Mouse (Mus musculus) embryo, embryonic 11.5 days (tissue): ENCODE measurements around the gene Galnt2.

Experiments used
- DNase-seq: peaks from one replicate; pipeline ENCODE4 v3.0.0-alpha.2; 2012; ENCODE audit warnings: low read depth, low spot score

Galnt2 gene

GRCm38 (mm10) chr8:124231176-124231484 is at the start of gene Galnt2:
Gene Galnt2 (plus strand): TSS chr8:124231391.
- DNase-seq: peak; percentile 72

- no peak for DNase-seq
Measured at GRCm38 (mm10) chr8:124181751-124182150, 49.4 kb upstream of the Galnt2 start.

- DNase-seq: no peak
Measured at GRCm38 (mm10) chr8:124182224-124182623, 49.0 kb upstream of the Galnt2 start.

- DNase-seq: no peak
Measured at GRCm38 (mm10) chr8:124184078-124184477, 47.1 kb upstream of the Galnt2 start.

- no peak for DNase-seq
Measured at GRCm38 (mm10) chr8:124184507-124184906, 46.7 kb upstream of the Galnt2 start.

GRCm38 (mm10) chr8:124185081-124185480 is 46.1 kb upstream of the Galnt2 start:
- DNase-seq: no peak

- DNase-seq: no peak
Measured at GRCm38 (mm10) chr8:124190388-124190787, 40.8 kb upstream of the Galnt2 start.

- DNase-seq: no peak
Measured at GRCm38 (mm10) chr8:124192242-124192641, 38.9 kb upstream of the Galnt2 start.

- DNase-seq: no peak
Measured at GRCm38 (mm10) chr8:124192976-124193375, 38.2 kb upstream of the Galnt2 start.

- no peak for DNase-seq
Measured at GRCm38 (mm10) chr8:124193992-124194391, 37.2 kb upstream of the Galnt2 start.

- no peak for DNase-seq
Measured at GRCm38 (mm10) chr8:124196195-124196594, 35.0 kb upstream of the Galnt2 start.

- DNase-seq: no peak
Measured at GRCm38 (mm10) chr8:124196797-124197196, 34.4 kb upstream of the Galnt2 start.

GRCm38 (mm10) chr8:124198230-124198629 is 33.0 kb upstream of the Galnt2 start:
- no peak for DNase-seq

- DNase-seq: no peak
Measured at GRCm38 (mm10) chr8:124200400-124200799, 30.8 kb upstream of the Galnt2 start.

GRCm38 (mm10) chr8:124201706-124202105 is 29.5 kb upstream of the Galnt2 start:
- no peak for DNase-seq

- no peak for DNase-seq
Measured at GRCm38 (mm10) chr8:124202895-124203294, 28.3 kb upstream of the Galnt2 start.

- DNase-seq: no peak
Measured at GRCm38 (mm10) chr8:124204001-124204601, 27.1 kb upstream of the Galnt2 start.

GRCm38 (mm10) chr8:124212148-124212547 is 19.0 kb upstream of the Galnt2 start:
- DNase-seq: no peak

- no peak for DNase-seq
Measured at GRCm38 (mm10) chr8:124216951-124217350, 14.2 kb upstream of the Galnt2 start.

- DNase-seq: no peak
Measured at GRCm38 (mm10) chr8:124229883-124230282, 1.3 kb upstream of the Galnt2 start.

GRCm38 (mm10) chr8:124230496-124231175 is 555 bp upstream of the Galnt2 start:
- no peak for DNase-seq

GRCm38 (mm10) chr8:124231485-124232279 is 491 bp downstream of the Galnt2 start:
- DNase-seq: peak; percentile 39

- no peak for DNase-seq
Measured at GRCm38 (mm10) chr8:124232280-124232600, 1.0 kb downstream of the Galnt2 start.
